Mouse (Mus musculus): ENCODE results near the gene Gadd45g. TPM values are rescaled to one million over a fixed set of nuclear protein-coding genes. Genes with fewer than 3 reads are reported as not detected.

Gadd45g gene
- polyA plus RNA-seq (2014; fragmentation: Illumina TruSeq; extraction: RNeasy Lipid Tissue Mini Kit (QIAGEN cat#74804); ENCODE audit: low read depth, low replicate concordance) = 38.3 TPM

DNA sequence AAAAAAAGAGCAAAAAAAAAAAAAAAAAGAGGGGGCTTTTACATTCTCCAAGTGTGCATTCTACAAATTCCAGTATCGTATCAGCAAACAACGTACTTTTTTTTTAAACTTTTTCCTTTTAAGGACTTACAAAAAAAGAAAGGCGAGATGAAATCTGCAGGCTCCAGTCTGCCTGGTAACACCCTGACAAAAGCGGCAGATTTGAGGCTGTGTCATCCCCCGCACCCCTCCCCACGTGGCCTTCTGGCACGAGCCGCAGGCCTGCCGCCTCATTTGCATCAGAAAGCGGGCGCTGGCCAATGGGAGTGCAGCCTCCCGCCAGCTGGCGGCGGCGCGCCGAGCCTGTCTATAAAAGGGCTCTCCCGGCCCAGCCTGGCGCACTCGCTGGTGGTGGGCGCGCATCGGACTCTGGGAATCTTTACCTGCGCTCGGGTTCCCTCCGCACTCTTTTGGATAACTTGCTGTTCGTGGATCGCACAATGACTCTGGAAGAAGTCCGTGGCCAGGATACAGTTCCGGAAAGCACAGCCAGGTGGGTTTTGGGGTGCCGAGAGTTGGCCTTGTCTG is at the start of gene Gadd45g:
Gadd45g (plus strand) TSS at position 378 of the 567 bp plus-strand sequence.

Other genes starting within 250 kb of the Gadd45g start
- gene Cks2, start 201.4 kb upstream of the Gadd45g start, polyA plus RNA-seq (2014; fragmentation: Illumina TruSeq; extraction: RNeasy Lipid Tissue Mini Kit (QIAGEN cat#74804); ENCODE audit: low read depth, low replicate concordance) = 13.9 TPM
- 12.8 TPM for gene Secisbp2, start 195.0 kb upstream of the Gadd45g start, polyA plus RNA-seq (2014; fragmentation: Illumina TruSeq; extraction: RNeasy Lipid Tissue Mini Kit (QIAGEN cat#74804); ENCODE audit: low read depth, low replicate concordance)
- gene Sema4d, start 52.9 kb upstream of the Gadd45g start, polyA plus RNA-seq (2014; fragmentation: Illumina TruSeq; extraction: RNeasy Lipid Tissue Mini Kit (QIAGEN cat#74804); ENCODE audit: low read depth, low replicate concordance) = 6.8 TPM

All from adipose tissue, adult 10 weeks (tissue).